ENCODE assay signal across 9 mouse cellular contexts in the genomic region with DNA sequence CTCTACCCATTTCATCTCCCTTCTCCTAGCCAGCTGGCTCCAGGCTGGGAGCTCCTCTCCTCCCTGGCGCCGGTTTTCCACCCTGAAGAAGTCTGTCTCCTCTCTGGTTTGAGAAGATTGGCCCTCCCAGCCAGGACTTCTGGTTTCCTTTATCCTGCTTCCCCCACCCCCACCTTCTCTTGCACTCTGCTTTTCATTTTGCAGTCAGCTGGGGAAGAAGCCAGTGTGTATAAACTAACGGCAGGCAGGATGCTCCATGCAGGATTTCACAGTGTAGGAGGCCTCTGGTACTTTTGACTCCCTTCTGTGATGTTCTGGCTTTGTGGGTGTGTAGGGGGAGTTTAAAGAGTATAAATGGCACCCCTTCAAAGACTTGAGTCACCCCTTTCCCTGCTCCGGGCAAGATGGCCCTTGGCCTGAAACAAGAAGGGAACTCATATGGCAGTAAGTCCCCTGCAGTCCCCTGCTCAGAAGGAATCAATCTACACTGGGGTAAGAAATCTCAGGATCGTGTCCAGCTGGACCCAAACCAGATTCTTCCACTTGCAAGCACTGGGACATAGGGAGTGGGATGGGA. TPM values are rescaled to one million over a fixed set of nuclear protein-coding genes. Genes with fewer than 3 reads are reported as not detected.
DNase-seq lines count a peak whose midpoint lies in the region; ATAC-seq lines count a peak whose summit lies in the region.
"Had no signal": no experiment of that assay in that cellular context is flagged by ENCODE, and none has a peak within 500 bp of the region (broad histone marks: within the 10 kb centered on the region; RNA-seq: fewer than 3 reads in every experiment).

No protein-coding gene starts in this region.

- H3K9ac ChIP-seq in kidney, embryonic 14.5 days (ENCODE audit: low read depth, low read length) = no peak overlapping the region
- H3K9ac ChIP-seq in forebrain, embryonic 12.5 days = no peak overlapping the region

- WGBS in kidney, embryonic 14.5 days = 40% methylated on average over 5 of the region's 5 CpGs
- WGBS in forebrain, embryonic 12.5 days = 57% methylated on average over 5 of the region's 5 CpGs

- peak overlapping the region; percentile 3; the same call in 1 of the 2 replicates for H3K27ac ChIP-seq in kidney, embryonic 14.5 days (ENCODE audit: low read depth, low read length)
- no peak overlapping the region for H3K27ac ChIP-seq in forebrain, embryonic 12.5 days

- ATAC-seq in kidney, embryonic 14.5 days (ENCODE audit: low FRiP score, low TSS enrichment) = no peak
- ATAC-seq in forebrain, embryonic 12.5 days (ENCODE audit: low FRiP score) = no peak

- no peak for DNase-seq in kidney, adult 9 months
- peak; percentile 79 for DNase-seq in brain, adult 2 months (ENCODE audit: low read depth, low spot score)
- peak; percentile 41 for DNase-seq in heart, adult 8-10 months (ENCODE audit: low spot score)
- peak; percentile 33 to 55 for DNase-seq in layer of hippocampus, postnatal 36 days
- DNase-seq in ovary, postnatal 10 days (ENCODE audit: low spot score) = no peak
- DNase-seq in urinary bladder, postnatal 14 days (ENCODE audit: low spot score) = no peak

- H3K4me2 ChIP-seq in kidney, embryonic 14.5 days (replicated peaks; ENCODE audit: low read depth, low read length) = no peak overlapping the region
- no peak overlapping the region for H3K4me2 ChIP-seq in forebrain, embryonic 12.5 days
- H3K4me2 ChIP-seq: midbrain, embryonic 11.5 days had no signal

- H3K36me3 ChIP-seq in kidney, embryonic 14.5 days (ENCODE audit: control insufficient read depth, insufficient read depth, low read length) = no peaks in the 10 kb centered on the region
- H3K36me3 ChIP-seq in forebrain, embryonic 12.5 days (replicated peaks) = no peaks in the 10 kb centered on the region

- no peaks in the 10 kb centered on the region for H3K9me3 ChIP-seq in kidney, embryonic 14.5 days (ENCODE audit: control insufficient read depth, low read length)
- H3K9me3 ChIP-seq in forebrain, embryonic 12.5 days = no peaks in the 10 kb centered on the region

- no peak overlapping the region for H3K4me3 ChIP-seq in kidney, embryonic 14.5 days (ENCODE audit: low read length)
- no peak overlapping the region for H3K4me3 ChIP-seq in forebrain, embryonic 12.5 days (replicated peaks)

- H3K27me3 ChIP-seq in kidney, embryonic 14.5 days (ENCODE audit: control insufficient read depth, insufficient read depth, low read length) = no peaks in the 10 kb centered on the region
- H3K27me3 ChIP-seq in forebrain, embryonic 12.5 days = 0 out of 2 replicates have a peak, but pooled peaks cover 5% of the 10 kb centered on the region

- 0 out of 2 replicates have a peak, but pooled peaks cover 4% of the 10 kb centered on the region for H3K4me1 ChIP-seq in kidney, embryonic 14.5 days (ENCODE audit: control insufficient read depth, insufficient read depth, low read length)
- H3K4me1 ChIP-seq in forebrain, embryonic 12.5 days = no peaks in the 10 kb centered on the region

RNA-seq across cellular contexts. Expression of a gene that starts 7.7 kb away (rescaled TPM):
- 248 and 275 TPM in 2 replicates for polyA plus RNA-seq in kidney, embryonic 14.5 days (2014; fragmentation: Nextera tagmentation; extraction: Ambion mirVana)
- total RNA-seq in heart, adult 8-10 months (2022) = 10 to 100 TPM; 60.8 to 93.6 (median 83.9) TPM
- 10 to 100 TPM; 63.7 to 68.0 TPM for total RNA-seq in layer of hippocampus, postnatal 36 days (2021)
- 43.7 and 49.6 TPM in 2 replicates for polyA plus RNA-seq in forebrain, embryonic 12.5 days (2016; fragmentation: Nextera tagmentation; extraction: Ambion mirVana)

RNA-seq across cellular contexts. Expression of a gene that starts 11.9 kb away (rescaled TPM):
- 18.2 and 27.4 TPM in 2 replicates for polyA plus RNA-seq in kidney, embryonic 14.5 days (2014; fragmentation: Nextera tagmentation; extraction: Ambion mirVana)
- total RNA-seq in heart, adult 8-10 months (2022) = 10 to 100 TPM; 28.6 to 37.3 (median 31.7) TPM
- 10 to 100 TPM; 65.9 to 77.2 TPM for total RNA-seq in layer of hippocampus, postnatal 36 days (2021)
- 11.1 and 12.5 TPM in 2 replicates for polyA plus RNA-seq in forebrain, embryonic 12.5 days (2016; fragmentation: Nextera tagmentation; extraction: Ambion mirVana)

RNA-seq across cellular contexts. Expression of a gene that starts 15.3 kb away (rescaled TPM):
- 154 and 160 TPM in 2 replicates for polyA plus RNA-seq in kidney, embryonic 14.5 days (2014; fragmentation: Nextera tagmentation; extraction: Ambion mirVana)
- total RNA-seq in heart, adult 8-10 months (2022) = 100 to 1,000 TPM in 3 of 4 experiments, 10 to 100 TPM in 1; 88.4 to 109 (median 104) TPM
- total RNA-seq in layer of hippocampus, postnatal 36 days (2021) = 10 to 100 TPM; 63.0 to 66.0 TPM
- polyA plus RNA-seq in forebrain, embryonic 12.5 days (2016; fragmentation: Nextera tagmentation; extraction: Ambion mirVana) = 90.4 and 93.1 TPM in 2 replicates

RNA-seq across cellular contexts. Expression of a gene that starts 22.2 kb away (rescaled TPM):
- 18.9 and 28.1 TPM in 2 replicates for polyA plus RNA-seq in kidney, embryonic 14.5 days (2014; fragmentation: Nextera tagmentation; extraction: Ambion mirVana)
- total RNA-seq in heart, adult 8-10 months (2022) = 10 to 100 TPM in 3 of 4 experiments, 1 to 10 TPM in 1; 7.6 to 16.6 (median 14.2) TPM
- 1 to 10 TPM; 6.4 to 8.3 TPM for total RNA-seq in layer of hippocampus, postnatal 36 days (2021)
- polyA plus RNA-seq in forebrain, embryonic 12.5 days (2016; fragmentation: Nextera tagmentation; extraction: Ambion mirVana) = 5.7 and 7.5 TPM in 2 replicates

RNA-seq across cellular contexts. Expression of a gene that starts 40.7 kb away (rescaled TPM):
- 1.2 and 1.7 TPM in 2 replicates for polyA plus RNA-seq in kidney, embryonic 14.5 days (2014; fragmentation: Nextera tagmentation; extraction: Ambion mirVana)
- under 1 TPM in 3 of 4 experiments, not detected in 1; 0.14 to 0.29 (median 0.22) TPM for total RNA-seq in heart, adult 8-10 months (2022)
- under 1 TPM; 0.58 to 0.67 TPM for total RNA-seq in layer of hippocampus, postnatal 36 days (2021)
- polyA plus RNA-seq in forebrain, embryonic 12.5 days (2016; fragmentation: Nextera tagmentation; extraction: Ambion mirVana) = 1.6 TPM in 2 replicates

Comparison
In these comparisons a context has a peak if more than half of its experiments do, and no peak if none do; other contexts are left out.
1. DNase-seq: peak in brain, adult 2 months (single experiment), heart, adult 8-10 months (single experiment) and layer of hippocampus, postnatal 36 days (2 of 2); none in kidney, adult 9 months (single experiment), ovary, postnatal 10 days (single experiment) and urinary bladder, postnatal 14 days (single experiment).